Mouse (Mus musculus) thymus, postnatal 0 days (tissue): ENCODE results near the gene Asgr1. TPM values are rescaled to one million over a fixed set of nuclear protein-coding genes. Genes with fewer than 3 reads are reported as not detected.
A peak's percentile ranks its signal among the peaks of the same experiment; 100 is the strongest.
"Not testable (repeated sequence)": the region's sequence is repeated elsewhere in the genome, so short reads cannot be mapped to it uniquely, and the experiment has no call there.

Source experiments
- DNase-seq: peaks from one replicate; pipeline ENCODE4 v3.0.0-alpha.2; 2015; ENCODE audit warnings: low spot score
- polyA plus RNA-seq: library from polyadenylated mRNA; unstranded; fragments of >200 nt; fragmentation: Nextera tagmentation; extraction: Ambion mirVana; gene quantifications from 2 replicates; pipeline ENCODE4 v1.2.1, GENCODE M21; 2015

Asgr1 gene
- polyA plus RNA-seq, 1 experiment from 2014 or later: 0.31 TPM

DNA sequence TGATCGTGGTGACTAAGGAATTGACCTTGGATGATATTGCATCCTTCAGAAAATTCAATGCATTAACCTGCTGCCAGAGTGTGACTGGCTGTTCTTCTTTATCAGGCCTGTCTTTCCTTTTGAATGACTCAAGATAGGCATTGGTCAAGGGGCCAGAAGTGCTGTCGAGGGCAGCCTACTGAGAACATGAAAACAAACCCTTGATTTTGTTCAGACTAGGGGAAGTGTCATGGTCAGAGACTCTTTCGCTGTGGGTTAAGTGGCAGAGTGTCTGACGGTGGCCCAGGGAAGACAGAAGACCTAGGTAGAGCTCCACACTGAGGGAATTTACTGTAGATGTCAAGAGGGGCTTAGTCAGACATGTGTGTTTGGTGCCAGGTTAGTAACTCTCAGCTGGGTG lies 12.8 kb downstream of the Asgr1 start:
- no peak for DNase-seq

DNA sequence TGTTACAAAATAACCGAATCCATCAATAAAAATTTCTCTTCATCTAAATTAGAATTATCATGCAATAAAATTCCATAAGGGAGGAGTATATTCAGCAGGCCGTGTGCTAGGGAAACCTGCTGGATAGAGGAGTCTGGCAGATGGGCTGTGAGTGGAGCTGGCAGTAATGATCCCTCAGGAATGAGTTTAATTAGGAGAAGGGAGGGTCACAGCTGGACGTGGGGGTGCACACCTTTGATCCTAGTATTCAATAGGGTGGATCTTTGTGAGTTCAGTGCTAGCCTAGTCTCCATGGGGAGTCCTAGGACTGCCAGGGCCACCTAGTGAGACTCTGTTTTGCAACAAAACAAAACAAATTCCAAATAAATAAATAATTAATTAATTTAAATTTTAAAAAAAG lies 14.4 kb downstream of the Asgr1 start:
- DNase-seq: no peak

DNA sequence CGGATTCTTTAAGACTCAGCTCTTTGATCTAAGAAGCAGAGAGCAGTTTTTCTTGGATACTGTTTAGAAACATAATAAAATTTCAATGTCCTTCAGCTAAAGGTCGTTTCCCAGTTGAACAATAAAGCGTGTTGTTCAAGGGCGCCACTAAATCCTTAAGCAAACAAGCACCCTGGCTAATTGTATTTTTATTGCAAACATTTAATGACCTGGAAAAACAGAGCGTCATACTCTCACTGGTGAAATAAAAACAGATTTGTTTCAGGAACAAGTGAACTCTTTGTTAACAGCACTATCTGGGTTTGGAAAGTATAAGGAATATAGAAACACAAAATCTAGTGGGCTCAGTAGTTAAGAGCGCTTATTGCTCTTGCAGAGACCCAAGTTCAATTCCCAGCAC lies 16.2 kb downstream of the Asgr1 start:
- DNase-seq: no peak

DNA sequence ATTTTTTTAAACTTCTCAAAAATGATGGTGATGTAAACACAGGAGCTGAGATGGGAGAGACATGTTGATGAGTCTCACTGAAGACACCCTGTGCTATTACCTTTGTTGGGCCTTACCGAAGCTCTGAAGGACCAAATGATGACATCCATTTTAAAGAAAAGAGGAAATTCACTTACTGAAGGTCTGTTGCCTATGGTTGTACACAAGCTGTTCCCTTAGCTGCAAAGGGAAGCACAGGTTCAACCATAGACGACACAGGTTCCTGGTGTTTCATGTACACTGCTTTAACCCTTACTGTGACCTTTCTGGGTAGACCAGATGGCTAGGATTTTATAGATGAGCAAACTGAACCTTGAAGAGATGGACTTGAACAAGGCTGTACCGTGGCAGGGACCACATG lies 16.7 kb downstream of the Asgr1 start:
- DNase-seq: not testable (repeated sequence)

DNA sequence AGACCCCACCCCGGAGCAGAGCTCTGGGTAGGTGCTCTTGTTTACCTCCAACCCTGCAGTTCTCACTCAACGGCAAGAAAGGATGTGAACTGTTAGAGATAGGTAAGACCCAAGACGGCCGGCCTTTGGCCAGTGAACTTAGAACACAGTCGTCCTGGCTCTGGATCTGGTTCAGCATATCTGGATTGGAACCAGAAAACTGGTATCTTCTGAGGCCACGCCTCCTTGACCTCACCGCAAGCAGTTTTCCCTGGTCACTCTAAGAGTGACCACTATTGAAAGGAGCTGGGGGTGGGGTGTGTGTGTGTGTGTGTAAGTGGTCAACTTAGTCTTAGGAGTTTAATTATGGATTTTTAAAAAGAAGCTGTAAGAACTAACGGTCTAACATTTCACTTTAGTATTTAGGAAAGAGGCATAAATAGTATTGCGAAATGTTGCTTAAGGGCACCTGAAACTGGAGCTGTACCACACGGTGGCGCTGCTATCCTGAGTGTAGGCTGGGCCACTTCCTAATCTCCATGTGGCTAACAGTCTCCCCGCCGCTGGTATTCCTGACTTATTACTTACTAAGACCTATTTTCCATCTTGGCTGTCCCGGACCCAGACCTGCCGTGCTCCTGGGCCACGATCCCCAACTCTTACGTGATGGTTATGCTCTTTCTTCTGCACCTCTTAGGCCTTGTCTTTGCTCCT lies 20.6 kb downstream of the Asgr1 start:
- peak; percentile 60 for DNase-seq

DNA sequence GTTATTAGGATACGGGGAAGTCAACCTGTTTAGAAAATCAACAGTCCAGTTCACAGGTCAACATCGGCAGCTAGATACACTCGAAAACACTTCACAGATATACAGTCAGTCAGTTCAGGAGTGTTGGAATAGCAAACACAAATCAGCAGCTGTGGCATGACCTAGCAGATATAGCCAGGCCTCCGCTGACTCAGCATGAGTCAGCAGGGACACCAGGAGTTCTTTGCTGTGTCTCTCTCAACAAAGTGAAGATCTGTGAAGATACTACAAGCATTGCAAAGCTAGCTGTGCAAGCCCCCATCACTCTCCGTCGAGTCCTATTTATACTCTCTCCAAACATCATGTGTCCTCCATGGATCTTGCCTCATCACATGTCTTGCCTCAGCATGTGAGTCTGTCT lies 21.7 kb downstream of the Asgr1 start:
- no peak for DNase-seq

DNA sequence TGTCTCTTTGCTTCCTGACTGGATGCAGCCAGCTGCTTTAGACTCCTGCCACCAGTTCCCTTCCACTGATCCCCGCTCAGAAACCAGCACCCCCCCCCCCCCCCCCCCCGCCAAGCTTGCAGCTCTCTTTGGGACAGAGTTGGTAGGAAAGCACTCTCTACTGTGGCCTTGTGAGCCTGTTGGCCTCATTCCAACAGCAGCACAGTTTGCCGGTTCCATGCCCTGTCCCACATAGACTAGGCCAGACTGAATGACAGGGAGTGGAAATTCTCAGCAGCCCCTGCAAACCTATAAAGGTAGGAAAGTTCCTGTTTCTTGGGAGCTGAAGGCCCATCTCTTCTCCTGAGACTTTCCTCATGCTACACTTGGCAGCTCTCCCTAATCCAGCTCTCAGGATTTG lies 23.6 kb downstream of the Asgr1 start:
- no peak for DNase-seq

DNA sequence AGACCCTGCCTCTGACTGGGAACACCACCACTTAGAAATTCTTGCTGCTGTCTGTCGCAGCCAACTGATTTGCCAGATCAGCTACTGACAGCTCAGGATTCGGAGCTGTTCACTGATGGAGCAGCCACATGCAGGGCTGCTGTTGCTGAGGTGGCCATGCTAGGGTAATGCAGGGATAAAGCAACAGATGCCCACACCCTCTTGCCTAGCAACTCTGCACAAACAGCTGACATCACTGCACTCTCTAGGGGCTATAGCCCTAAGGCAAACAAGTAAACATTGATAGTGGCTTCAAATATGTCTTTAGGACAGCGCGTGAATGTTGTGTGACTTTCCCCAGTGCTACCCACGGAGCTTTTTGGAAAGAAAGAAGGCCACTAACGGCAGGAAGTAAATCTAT lies 25.3 kb downstream of the Asgr1 start:
- no peak for DNase-seq

DNA sequence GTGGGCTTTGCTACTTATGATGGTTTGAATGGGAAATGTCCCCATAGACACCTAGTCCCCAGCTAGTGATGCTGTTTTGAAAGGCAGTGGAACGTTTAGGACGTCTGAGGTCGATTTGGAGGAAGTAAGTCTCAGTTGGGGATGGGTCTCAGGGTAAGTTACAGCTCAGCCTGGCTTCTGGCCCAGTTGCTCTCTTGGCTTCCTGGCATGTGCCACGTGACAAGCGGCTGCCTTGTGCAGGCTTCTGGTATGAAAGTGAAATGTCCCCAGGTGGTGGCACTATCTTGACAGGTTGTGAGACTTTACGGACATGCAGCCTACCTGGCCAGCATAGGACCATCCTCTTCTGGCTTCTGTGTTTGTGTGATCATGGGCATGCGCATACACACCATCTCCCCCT lies 26.0 kb downstream of the Asgr1 start:
- peak; percentile 69 for DNase-seq

DNA sequence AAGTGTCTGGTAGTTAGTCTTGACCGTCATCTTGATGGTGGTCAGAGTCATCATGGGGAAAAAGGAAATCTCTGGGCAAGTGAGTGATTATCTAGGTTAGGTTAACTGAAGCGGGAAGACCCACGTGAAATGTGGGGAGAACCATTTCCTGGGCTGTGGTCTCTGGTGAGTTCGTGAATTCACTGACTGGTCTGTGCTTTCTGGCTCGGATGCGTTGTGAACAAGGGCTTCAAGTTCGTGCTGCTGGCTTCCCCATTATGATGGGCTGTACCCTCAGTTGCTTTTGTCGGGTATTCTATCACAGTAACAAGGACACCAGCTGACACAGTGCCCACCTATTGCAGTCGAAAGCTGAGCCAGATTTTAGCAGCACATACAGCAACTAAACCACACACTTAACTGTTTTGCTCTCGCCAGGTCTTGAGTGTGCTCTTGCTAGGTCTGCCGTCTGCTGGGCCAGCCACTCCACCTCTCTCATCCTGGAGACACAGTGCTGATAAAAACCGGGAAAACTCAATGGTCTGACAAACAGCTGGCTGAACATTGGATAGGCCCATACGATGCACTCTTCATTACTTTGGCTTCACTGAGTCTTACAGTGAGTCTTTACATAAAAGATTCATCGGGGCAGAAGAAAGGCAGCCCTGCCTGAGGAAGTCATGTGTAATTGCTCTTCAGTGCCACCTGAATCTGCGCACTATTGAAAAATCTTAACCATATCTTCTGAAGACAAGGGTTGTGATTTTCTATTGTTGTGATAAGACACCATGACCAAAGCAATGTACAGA lies 27.1 kb downstream of the Asgr1 start:
- peak; percentile 11 for DNase-seq

DNA sequence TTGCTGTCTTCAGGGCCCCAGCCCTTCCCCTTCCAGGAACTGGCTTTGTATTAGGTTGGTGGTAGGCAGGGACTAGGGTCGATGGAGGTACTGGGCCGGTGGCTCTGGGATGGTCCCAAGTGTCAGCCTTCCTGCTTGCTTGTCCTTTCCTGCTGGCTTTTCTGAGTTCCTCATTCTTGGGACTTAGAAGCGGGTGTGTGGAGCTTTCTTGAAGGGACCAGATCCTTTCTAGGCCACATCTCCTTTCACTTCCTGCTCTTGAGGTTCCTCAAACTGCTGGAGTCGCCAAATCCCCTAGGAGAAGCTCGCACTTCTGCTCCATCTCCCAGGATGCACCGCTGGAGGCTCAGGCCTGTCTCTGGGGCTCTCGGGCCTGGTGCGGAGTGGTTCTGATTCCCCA lies 30.7 kb downstream of the Asgr1 start:
- DNase-seq: no peak

DNA sequence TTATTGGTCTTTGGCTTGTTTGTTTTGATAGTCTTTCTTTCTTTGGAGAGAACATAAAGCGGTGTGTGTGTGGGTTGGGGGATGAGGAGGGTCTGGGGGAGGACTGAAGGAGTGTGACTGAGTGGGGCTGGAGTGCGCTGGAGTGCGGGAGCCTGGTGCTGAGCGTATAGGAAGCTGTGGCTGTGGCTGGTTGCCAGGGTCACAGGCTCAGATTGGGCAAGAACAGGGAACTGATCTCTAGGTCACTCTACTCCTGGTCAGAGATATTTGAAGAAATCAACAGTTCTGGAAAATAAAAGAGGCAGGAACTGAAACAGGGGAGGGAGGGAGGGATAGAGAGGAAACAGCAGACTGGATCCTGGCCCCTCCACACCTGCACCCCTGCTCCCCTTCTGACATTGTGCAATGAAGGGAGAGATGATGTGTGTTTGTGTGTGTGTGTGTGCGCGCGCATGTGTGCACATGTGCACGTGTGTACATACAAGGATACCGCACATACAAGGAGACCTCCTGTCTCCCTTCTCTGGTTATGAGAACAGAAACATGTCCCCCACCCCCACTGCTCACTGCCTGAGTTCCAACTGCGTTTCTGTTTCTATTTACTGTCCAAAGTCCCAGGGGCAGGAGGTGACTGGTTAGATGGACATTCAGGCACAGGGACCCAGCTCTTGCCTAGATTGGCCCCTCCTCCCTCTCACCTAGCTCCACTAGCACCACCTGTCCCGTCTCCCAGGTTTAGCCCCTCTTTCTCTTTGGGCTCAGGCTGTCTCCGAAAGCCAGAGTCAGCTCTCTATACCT lies 38.3 kb downstream of the Asgr1 start, which contains the start of gene Asgr2:
Asgr2 (plus strand) TSS at position 659 of the 798 bp plus-strand sequence.
- no peak for DNase-seq

DNA sequence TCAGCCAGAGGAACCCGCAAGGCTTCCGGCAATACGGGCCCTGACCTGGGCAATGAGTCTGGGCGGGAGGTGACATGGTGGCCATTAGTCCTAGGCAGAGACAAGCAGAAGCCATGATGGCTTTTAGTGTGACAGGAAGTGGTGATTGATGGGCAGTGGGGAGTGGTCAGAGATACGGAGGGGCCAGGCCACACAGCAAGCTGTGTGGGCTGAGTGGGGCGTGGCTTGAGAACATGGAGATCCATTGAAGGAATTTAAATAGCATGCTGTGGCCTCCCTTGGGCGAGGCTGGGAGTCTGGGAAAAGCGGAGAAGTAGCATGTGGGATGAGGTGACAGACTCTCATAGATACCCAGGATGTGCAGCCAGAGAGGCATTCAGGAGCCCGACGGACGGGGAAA lies 43.5 kb downstream of the Asgr1 start:
- no peak for DNase-seq

DNA sequence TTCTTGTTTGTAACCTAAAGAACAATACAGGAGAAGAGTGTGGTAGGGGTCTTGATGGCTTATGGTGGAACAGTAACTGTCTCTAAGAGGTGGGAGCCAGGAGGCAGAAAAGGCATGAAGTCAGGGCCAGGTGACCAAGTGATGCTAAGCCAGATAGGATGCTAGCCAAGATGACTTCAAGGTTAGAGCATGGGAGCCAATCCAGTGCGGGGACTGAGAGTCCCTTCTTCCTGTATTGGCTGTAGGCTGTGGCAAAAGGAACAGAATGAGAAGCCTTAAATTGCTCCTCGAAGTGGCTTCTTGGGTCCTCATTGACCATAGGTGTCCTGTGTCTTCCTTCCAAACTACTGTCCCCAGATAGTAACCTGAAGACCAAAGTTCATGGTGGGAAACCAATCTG lies 45.2 kb downstream of the Asgr1 start:
- no peak for DNase-seq

DNA sequence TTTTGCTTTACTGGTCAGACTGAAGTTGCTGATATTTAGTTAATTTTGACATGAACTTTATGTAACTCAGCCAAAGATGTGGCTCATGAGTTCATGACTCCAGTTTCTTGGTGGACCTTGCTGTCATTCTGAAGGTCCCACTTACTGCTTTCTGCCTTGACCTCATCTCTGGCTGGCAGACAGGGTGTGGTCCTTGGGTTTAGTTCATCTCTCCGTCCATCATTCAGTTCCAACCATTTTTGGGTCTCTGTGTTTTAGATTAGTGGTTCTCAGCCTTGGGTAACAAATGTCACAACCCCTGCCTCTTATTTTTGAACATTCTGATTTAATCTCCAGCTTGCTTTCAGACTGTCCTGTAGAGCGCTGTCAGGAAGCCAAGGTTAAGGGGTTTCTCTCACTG lies 45.9 kb downstream of the Asgr1 start:
- DNase-seq: no peak

DNA sequence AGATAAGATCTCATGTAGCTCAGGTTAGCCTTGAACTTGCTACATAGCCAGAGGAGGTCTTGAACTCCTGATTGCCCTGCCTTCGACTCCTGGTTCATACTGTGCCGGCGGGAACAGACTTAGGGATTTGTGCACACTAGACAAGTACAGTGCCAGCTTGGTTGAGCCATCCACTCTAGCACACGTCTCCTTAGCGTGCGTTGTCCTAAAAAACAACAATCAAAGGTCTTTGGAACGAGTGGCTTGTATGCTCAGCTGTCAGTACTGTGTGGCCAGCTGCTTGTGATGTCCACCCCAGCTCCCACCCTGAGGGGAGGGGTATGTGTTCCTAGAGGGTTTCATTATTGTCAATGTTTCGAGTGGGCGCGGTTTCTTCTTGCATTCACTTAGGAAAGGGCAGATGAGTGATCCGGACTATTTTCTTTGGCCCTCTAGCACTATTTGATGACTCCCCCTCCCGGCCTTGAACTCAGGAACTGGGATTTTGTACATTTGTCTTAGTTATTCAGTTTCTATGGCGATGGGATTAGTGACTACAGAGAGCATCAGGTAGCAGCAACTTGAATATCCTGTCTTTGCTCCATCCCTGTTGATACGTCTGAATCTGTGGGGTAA lies 49.9 kb downstream of the Asgr1 start:
- no peak for DNase-seq

DNA sequence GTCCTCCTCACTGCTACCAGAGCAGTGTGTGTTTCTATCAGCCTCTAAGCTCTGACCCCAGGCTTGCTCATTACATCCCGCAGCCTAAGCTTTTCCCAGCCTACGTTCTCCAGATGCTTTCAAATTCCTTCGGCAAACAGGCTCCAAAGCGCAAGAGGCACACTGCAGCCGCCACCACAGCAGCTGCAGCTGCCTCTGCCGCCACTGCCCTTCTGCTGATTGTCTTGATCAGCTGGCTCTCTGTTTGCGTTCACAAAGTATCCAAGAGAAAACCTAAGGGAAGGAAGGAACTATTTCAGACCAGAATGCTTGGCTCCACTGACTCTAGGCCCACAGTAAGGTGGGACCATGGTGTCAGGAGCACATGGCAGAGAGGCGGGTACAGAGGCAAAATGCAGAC lies 53.2 kb downstream of the Asgr1 start:
- no peak for DNase-seq
